Mouse (Mus musculus) midbrain, embryonic 13.5 days (tissue): ENCODE data around the gene Btg3. TPM values are rescaled to one million over a fixed set of nuclear protein-coding genes. Genes with fewer than 3 reads are reported as not detected.
"Not testable (repeated sequence)": the region's sequence is repeated elsewhere in the genome, so short reads cannot be mapped to it uniquely, and the experiment has no call there.

Experiments used
- ATAC-seq: fragments of 200-750 bp; cut with Nextera tagmentation; 2 replicates; pipeline ENCODE4 v1.8.0; 2017; ENCODE audit warnings: mild to moderate bottlenecking, moderate TSS enrichment, moderate library complexity
- H3K27ac ChIP-seq: fragments of 300-500 bp; sonication (generic); 2 replicates; pipeline ENCODE4 v1.5.1; 2015; ENCODE audit warnings: inconsistent platforms, mild to moderate bottlenecking, moderate library complexity
- H3K27me3 ChIP-seq: fragments of 300-500 bp; sonication (generic); 2 replicates; pipeline ENCODE4 v1.6.1; 2015; ENCODE audit warnings: mild to moderate bottlenecking, inconsistent platforms
- H3K36me3 ChIP-seq: fragments of 300-500 bp; sonication (generic); 2 replicates; pipeline ENCODE4 v1.6.1; 2015; ENCODE audit warnings: mild to moderate bottlenecking, inconsistent platforms
- H3K4me1 ChIP-seq: fragments of 300-500 bp; sonication (generic); replicated peaks from 2 replicates; pipeline ENCODE4 v1.6.1; 2015; ENCODE audit warnings: inconsistent platforms
- H3K4me2 ChIP-seq: fragments of 300-500 bp; sonication (generic); replicated peaks from 2 replicates; pipeline ENCODE4 v1.6.1; 2015; ENCODE audit warnings: moderate library complexity, mild to moderate bottlenecking, inconsistent platforms
- H3K4me3 ChIP-seq: fragments of 300-500 bp; sonication (generic); replicated peaks from 2 replicates; pipeline ENCODE4 v1.5.1; 2015; ENCODE audit warnings: mild to moderate bottlenecking, inconsistent platforms
- H3K9ac ChIP-seq: fragments of 300-500 bp; sonication (generic); replicated peaks from 2 replicates; pipeline ENCODE4 v1.6.1; 2015; ENCODE audit warnings: mild to moderate bottlenecking, inconsistent platforms
- H3K9me3 ChIP-seq: fragments of 300-500 bp; sonication (generic); 2 replicates; pipeline ENCODE4 v1.6.1; 2016; ENCODE audit warnings: mild to moderate bottlenecking, inconsistent platforms
- WGBS: fragments of 180-500 bp; shearing (Covaris S2); methylation state at CpG from one replicate; pipeline ENCODE4 v1.1.7; 2015; 5-methylcytosine and 5-hydroxymethylcytosine counted together
- polyA plus RNA-seq: library from polyadenylated mRNA; unstranded; fragments of >200 nt; fragmentation: Nextera tagmentation; extraction: Ambion mirVana; gene quantifications from 2 replicates; pipeline ENCODE4 v1.2.1, GENCODE M21; 2015

Gene Btg3
- polyA plus RNA-seq, 1 experiment from 2014 or later = 27.4 TPM

DNA sequence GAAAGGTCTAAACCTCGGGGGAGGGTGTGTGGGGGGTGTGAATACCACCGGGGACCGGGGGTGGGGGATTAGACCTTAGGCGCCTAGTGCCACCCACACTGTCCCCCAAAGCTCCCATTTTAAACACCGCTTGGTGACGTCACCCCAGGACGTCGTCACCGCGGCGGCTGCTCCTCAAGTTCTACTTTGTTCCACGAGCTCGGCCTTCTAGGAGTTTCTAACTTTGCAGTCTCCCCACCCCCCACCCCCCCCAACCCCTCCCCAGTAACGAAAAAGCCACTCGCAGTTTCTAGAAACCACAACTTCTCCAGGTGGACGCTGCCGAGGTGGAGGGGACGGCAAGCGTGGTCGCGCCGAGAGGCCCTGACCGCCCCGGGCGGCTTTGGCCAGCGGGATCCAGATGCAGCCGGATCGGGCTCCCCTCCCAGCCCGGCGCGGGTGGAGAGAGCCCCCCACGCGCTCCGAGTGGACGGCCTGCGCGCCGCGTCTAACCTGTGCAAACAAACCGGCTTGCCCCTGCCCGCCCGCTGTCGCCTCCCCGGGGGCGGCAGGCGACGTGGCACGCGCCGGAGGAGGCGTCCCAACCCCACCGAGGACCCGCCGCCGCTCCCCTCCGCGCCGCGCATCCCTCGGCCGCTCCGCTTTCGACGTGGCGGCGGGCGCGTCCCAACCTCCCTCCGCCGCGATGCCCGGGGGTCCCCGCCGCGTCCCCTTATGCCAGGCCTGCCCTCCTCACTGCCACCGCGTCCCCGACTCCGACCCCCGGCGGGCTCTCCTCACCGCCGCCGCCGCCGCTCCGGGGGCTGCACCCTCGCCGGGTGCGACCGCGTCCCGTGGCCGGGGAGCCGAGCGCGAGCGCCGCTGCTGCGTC is 936 bp downstream of the Btg3 start:
- Histone ChIP-seq H3K4me1 (peaks cover 15% of the 10 kb centered on the region), H3K9me3 (no peaks in the 10 kb centered on the region), H3K27me3 (no peaks in the 10 kb centered on the region), H3K4me3 (peak overlapping the region; percentile 86), H3K4me2 (peak overlapping the region; percentile 68), H3K27ac (peak overlapping the region; percentile 53; the same call in 1 of the 2 replicates), H3K9ac (peak overlapping the region; percentile 83), H3K36me3 (no peaks in the 10 kb centered on the region)
- ATAC-seq = peak; percentile 80
- WGBS = 1% methylated on average over 70 of the region's 100 CpGs

DNA sequence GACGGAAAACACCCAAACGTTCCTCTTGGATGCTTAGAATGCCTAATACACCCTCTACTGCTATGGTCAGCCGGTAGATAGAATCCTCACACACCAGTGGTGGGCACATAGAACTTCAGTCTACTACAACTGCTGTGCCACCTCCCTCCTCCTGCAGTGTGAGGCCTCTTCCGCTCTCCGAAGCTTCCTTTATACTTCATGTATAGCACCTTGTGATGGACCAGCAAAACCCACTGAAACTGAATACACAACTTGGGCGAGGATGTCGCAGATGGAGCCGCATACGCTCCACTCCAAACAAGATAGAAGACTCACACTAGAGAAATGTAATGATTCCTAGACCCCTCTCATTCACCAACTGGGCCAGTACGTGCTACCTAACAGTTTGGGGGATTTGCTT is 1.8 kb downstream of the Btg3 start:
- WGBS = 50% methylated on average over 10 of the region's 10 CpGs
- Histone ChIP-seq H3K27ac (no peak overlapping the region), H3K4me2 (peak overlapping the region; percentile 68), H3K36me3 (no peaks in the 10 kb centered on the region), H3K9me3 (no peaks in the 10 kb centered on the region), H3K4me1 (peaks cover 15% of the 10 kb centered on the region), H3K27me3 (no peaks in the 10 kb centered on the region), H3K9ac (no peak overlapping the region; the same call in none of the 2 replicates), H3K4me3 (peak overlapping the region; percentile 86)
- no peak for ATAC-seq

DNA sequence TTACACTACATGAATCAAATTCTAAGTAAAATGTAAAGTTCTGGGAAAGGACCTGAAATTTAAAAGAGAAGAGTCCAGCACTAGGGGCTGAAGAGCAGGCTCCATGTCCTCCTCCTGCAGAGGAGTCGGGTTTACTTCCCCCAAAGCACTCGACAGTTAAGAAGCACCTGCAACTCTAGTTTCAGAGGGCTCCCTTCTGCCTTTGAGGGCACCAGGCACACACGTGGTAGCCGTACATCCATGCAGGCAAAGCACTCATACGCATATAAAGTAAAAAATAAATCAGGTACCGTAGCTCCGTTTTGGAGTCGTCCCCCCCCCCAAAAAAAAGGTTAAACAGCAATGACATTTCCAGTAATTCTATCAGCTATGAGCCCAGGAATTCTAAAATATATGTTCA is 3.2 kb downstream of the Btg3 start:
- H3K4me2 ChIP-seq = no peak overlapping the region
- H3K36me3 ChIP-seq = peaks cover 9% of the 10 kb centered on the region
- WGBS = 84% methylated on average over 8 of the region's 8 CpGs
- no peak overlapping the region for H3K4me3 ChIP-seq
- no peak overlapping the region for H3K27ac ChIP-seq
- no peak overlapping the region for H3K9ac ChIP-seq
- no peak for ATAC-seq
- H3K9me3 ChIP-seq = no peaks in the 10 kb centered on the region
- H3K27me3 ChIP-seq = no peaks in the 10 kb centered on the region
- H3K4me1 ChIP-seq = peaks cover 15% of the 10 kb centered on the region

DNA sequence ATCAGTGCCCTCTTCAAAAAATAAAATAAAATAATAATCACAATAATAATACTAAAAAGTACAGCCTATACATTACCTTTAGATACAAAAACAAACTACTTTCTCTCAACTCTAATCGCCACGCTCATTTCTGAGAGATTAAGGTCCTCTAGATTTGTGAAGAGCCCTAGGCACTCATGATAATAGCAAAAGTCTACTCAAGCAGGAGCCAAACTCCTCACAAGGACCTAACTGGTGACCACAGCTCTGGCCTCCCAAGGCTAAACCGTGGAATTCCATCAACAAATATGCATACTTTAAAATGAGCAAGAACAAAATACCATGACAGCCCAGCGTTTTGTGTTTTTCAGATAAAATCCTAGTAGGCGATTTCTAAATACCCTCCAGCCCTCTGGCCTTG is 4.2 kb downstream of the Btg3 start:
- ATAC-seq = no peak
- Histone ChIP-seq H3K27ac (no peak overlapping the region), H3K4me2 (no peak overlapping the region), H3K4me3 (no peak overlapping the region), H3K9me3 (no peaks in the 10 kb centered on the region), H3K9ac (no peak overlapping the region), H3K27me3 (no peaks in the 10 kb centered on the region), H3K36me3 (peaks cover 15% of the 10 kb centered on the region), H3K4me1 (peaks cover 15% of the 10 kb centered on the region)
- 92% methylated on average over 5 of the region's 5 CpGs for WGBS

DNA sequence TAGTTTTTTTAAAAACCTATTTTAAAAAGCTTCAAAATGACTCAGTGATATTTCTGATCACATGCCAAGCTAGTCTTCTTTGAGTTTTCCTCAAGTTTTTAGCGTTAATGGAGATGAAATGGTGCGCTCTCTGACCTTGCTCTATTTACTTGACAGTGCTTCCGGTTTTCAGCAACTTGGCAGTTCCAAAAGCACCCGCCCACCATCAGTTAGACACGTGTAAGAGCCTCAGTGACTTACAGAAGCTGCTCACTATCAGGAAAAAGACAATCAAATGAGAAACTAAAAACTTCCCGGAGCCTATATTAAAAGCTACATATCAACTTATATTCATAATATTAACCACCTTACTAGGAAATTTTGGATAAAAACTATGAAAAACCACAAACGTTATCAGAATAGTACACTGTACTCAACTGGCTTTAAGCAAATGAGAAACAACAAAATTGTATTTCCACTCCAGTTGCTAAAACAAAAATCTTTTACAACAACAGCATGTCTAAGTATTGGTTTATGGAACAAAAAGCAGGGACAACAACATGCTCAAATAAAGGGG is 5.4 kb downstream of the Btg3 start:
- Histone ChIP-seq H3K4me3 (no peak overlapping the region), H3K9me3 (no peaks in the 10 kb centered on the region), H3K27me3 (no peaks in the 10 kb centered on the region), H3K27ac (no peak overlapping the region), H3K4me1 (peaks cover 12% of the 10 kb centered on the region), H3K9ac (no peak overlapping the region), H3K36me3 (peaks cover 21% of the 10 kb centered on the region), H3K4me2 (no peak overlapping the region)
- ATAC-seq = no peak
- 86% methylated on average over 7 of the region's 7 CpGs for WGBS

DNA sequence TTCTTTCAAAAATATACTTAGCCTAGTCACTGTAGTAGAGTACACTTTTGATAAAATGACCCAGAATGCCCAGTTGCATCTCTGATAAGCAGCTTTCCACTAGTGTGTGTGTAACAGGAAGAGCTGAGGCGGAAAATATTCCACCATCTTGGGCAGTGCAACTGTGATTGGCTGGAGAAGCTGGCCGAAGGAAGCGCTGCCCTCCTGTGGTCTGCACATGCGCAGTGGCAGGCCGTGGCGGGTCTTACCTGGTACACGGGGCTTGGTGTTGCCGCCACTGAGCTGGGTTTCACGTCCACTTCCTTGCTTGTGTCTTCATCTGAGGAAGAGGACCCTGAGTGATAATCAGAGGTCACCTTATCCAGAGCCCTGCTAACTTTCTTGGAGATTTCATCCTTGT is 12.4 kb downstream of the Btg3 start:
- WGBS = 93% methylated on average over 9 of the region's 9 CpGs
- not testable (repeated sequence) for H3K27ac ChIP-seq, H3K4me3 ChIP-seq, H3K27me3 ChIP-seq, H3K9ac ChIP-seq, H3K4me1 ChIP-seq, H3K4me2 ChIP-seq, ATAC-seq, H3K9me3 ChIP-seq
- H3K36me3 ChIP-seq = peaks cover 33% of the 10 kb centered on the region

DNA sequence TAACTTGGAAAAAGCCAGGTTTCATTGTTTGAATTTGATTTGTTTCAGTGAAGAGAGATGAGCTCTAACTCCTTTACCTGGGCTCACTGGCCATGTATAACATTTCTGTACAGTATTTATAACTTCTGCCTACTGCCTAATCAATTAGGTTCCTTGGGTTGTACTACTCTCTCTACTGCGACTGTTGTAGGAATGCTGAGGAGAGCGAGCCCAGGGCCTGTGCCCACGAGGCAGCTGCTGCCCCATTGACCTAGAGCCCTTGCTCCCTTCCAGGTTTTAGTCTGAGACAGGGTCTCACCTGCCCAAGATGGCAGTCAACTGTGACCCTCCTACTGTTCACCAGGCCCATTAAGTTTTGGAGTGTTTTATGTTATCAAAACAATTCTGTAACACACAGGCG is 15.5 kb downstream of the Btg3 start:
- ATAC-seq = no peak
- H3K4me3 ChIP-seq = no peak overlapping the region
- 93% methylated on average over 4 of the region's 4 CpGs for WGBS
- H3K27ac ChIP-seq = no peak overlapping the region
- peaks cover 20% of the 10 kb centered on the region for H3K36me3 ChIP-seq
- H3K27me3 ChIP-seq = no peaks in the 10 kb centered on the region
- H3K9ac ChIP-seq = no peak overlapping the region
- no peaks in the 10 kb centered on the region for H3K4me1 ChIP-seq
- H3K9me3 ChIP-seq = no peaks in the 10 kb centered on the region
- no peak overlapping the region for H3K4me2 ChIP-seq

DNA sequence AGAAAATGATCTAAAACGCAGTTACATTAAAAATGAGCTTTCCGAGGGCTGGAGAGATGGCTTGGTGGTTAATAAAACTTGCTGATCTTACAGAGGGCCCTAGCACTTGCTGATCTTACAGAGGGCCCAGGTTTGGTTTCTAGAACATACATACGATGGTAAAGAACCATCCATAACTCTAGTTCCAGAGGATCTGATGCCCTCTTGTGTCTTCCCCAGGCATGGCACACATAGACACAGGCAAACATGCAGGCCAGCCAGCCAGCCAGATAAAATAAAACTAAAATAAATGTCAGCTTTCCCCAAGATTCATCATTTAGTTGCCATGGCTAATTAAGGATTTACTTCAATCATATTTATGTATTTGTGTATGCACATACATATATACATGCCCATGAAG is 19.2 kb downstream of the Btg3 start:
- H3K36me3 ChIP-seq = peaks cover 17% of the 10 kb centered on the region
- H3K4me2 ChIP-seq = no peak overlapping the region
- WGBS = 96% methylated on average over 3 of the region's 3 CpGs
- H3K9ac ChIP-seq = no peak overlapping the region
- H3K4me1 ChIP-seq = no peaks in the 10 kb centered on the region
- no peak overlapping the region for H3K27ac ChIP-seq
- no peak for ATAC-seq
- H3K4me3 ChIP-seq = no peak overlapping the region
- H3K9me3 ChIP-seq = no peaks in the 10 kb centered on the region
- no peaks in the 10 kb centered on the region for H3K27me3 ChIP-seq

DNA sequence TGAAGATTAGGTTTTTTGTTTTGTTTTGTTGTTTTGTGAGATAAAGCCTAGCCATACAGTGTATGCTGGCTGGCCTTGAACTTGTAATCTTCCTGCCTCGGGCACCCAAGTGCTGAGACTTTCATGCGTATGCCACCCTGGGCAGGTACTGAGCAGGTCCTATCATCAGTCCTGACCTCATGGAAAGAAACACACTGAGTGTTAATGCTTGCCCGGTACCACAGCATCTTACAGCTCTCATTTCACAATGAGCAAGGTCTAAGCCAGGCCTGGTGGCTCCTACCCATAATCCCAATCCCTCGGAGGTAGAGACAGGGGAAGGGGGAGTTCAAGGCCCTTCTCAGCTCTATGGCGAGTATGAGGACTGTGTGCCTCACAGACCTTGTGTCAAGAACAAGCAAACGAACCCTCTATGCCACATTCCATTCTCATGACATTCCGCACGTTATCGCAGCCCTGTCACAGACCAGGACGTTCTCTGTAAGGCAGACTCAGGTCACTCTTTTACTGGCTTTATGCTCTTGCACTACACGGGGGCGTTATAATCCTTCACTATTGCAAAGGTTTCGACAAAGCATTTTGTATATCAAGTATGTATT is 29.6 kb downstream of the Btg3 start:
- ATAC-seq = no peak
- H3K9ac ChIP-seq = no peak overlapping the region
- H3K4me3 ChIP-seq = no peak overlapping the region
- WGBS = 85% methylated on average over 13 of the region's 13 CpGs
- H3K27ac ChIP-seq = no peak overlapping the region
- H3K4me1 ChIP-seq = no peaks in the 10 kb centered on the region
- H3K9me3 ChIP-seq = no peaks in the 10 kb centered on the region
- no peak overlapping the region for H3K4me2 ChIP-seq
- H3K36me3 ChIP-seq = peaks cover 15% of the 10 kb centered on the region
- H3K27me3 ChIP-seq = no peaks in the 10 kb centered on the region

DNA sequence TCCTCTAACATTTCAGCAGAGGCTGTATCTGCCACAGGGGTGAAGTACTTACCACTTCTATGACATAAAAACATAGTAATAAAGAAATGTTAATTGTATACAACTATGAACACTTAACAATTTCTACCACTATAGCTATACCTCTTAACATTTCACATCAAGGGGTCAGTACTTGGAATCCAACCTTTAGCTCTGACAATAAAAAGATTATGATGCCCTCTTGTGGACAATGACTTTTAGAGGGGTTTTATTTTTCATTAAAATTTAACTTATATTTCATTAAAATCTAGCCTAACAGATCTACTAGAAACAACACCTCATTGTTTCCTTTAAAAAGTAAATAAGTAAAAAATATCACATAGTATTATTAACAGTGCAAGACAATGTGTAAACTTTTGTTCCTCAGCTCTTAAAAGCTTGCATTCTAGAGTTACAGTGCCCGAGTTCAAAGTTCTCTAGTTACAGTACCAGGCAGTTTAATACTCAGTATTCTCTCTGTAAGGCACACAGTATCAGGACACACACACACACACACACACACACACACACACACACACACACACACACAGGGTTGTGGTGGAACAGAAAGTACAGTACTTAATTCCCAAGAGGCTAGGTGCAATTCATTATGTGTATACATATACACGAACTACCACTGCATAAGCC is 30.2 kb downstream of the Btg3 start:
- ATAC-seq = no peak
- 95% methylated on average over 2 of the region's 2 CpGs for WGBS

DNA sequence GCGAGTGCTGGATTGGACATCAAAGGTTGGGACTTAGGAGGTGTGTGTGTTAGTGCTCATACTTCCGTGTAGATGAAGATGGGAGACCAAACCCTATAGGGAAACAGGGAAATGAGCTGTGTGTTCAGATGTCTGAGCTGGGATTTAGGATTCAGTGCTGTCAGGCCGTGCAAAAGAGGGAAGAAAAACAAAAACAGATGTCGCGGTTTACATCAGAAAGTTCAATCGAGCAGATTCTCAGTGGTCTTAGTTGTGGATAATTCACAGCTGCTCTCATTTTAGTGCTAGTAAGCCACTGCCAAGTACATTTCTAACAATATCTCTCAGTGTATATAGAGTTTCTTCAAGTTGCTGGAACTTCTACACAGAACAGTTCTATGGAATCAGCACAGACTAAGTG is 33.2 kb downstream of the Btg3 start:
- Histone ChIP-seq H3K4me2 (no peak overlapping the region), H3K4me3 (no peak overlapping the region), H3K9me3 (no peaks in the 10 kb centered on the region), H3K27me3 (no peaks in the 10 kb centered on the region), H3K4me1 (0 out of 2 replicates have a peak, but pooled peaks cover 5% of the 10 kb centered on the region), H3K36me3 (peaks cover 10% of the 10 kb centered on the region; the same call in 1 of the 2 replicates), H3K27ac (no peak overlapping the region), H3K9ac (no peak overlapping the region)
- ATAC-seq = no peak
- 70% methylated on average over 6 of the region's 6 CpGs for WGBS

More for the DNA sequence above, 30.2 kb downstream of the Btg3 start:
- peaks cover 15% of the 10 kb centered on the region for H3K36me3 ChIP-seq
- H3K27ac ChIP-seq = no peak overlapping the region
- no peaks in the 10 kb centered on the region for H3K9me3 ChIP-seq
- H3K4me3 ChIP-seq = no peak overlapping the region
- H3K9ac ChIP-seq = no peak overlapping the region
- H3K27me3 ChIP-seq = no peaks in the 10 kb centered on the region
- H3K4me1 ChIP-seq = no peaks in the 10 kb centered on the region
- no peak overlapping the region for H3K4me2 ChIP-seq

DNA sequence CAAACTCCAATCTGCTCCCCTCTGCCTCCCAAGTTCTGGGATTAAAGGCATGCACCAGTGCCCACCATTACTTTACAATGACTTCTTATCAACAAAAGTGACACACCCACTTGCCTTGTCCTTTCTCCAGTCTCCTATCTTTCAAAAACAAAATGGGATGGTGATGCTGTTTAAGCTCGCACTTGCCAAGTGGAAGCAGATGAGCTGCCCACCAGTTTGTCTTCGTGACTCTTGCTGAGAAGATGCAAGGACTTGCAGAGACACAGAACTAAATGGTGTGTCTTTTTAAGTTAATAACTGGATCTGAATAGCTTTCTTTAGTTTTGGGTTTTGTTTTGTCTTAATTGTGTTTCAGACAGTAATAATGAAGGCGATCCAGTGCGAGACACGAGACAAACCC is 34.2 kb downstream of the Btg3 start:
- Histone ChIP-seq H3K36me3 (peaks cover 10% of the 10 kb centered on the region; the same call in 1 of the 2 replicates), H3K27ac (no peak overlapping the region), H3K9me3 (no peaks in the 10 kb centered on the region), H3K4me2 (no peak overlapping the region), H3K27me3 (no peaks in the 10 kb centered on the region), H3K4me3 (no peak overlapping the region), H3K4me1 (0 out of 2 replicates have a peak, but pooled peaks cover 5% of the 10 kb centered on the region), H3K9ac (no peak overlapping the region)
- WGBS = 87% methylated on average over 5 of the region's 5 CpGs
- ATAC-seq = no peak
